Mouse (Mus musculus) heart, embryonic 16.5 days (tissue): ENCODE results near the gene Cul4b. TPM values are rescaled to one million over a fixed set of nuclear protein-coding genes. Genes with fewer than 3 reads are reported as not detected.
"Not testable (repeated sequence)": the region's sequence is repeated elsewhere in the genome, so short reads cannot be mapped to it uniquely, and the experiment has no call there.

Experiments used
- ATAC-seq: fragments of 200-750 bp; cut with Nextera tagmentation; replicated peaks from 2 replicates; pipeline ENCODE4 v1.8.0; 2017; ENCODE audit warnings: moderate number of reproducible peaks; ENCODE audit not compliant: insufficient read depth, low FRiP score; ENCODE audit errors: extremely low read depth
- H3K27ac ChIP-seq: fragments of 300-500 bp; sonication (generic); 2 replicates; pipeline ENCODE4 v1.5.1; 2014; ENCODE audit warnings: mild to moderate bottlenecking, low read length, control low read depth, moderate library complexity
- H3K27me3 ChIP-seq: fragments of 300-500 bp; sonication (generic); 2 replicates; pipeline ENCODE4 v1.6.1; 2014; ENCODE audit warnings: low read length, mixed read lengths; ENCODE audit not compliant: control insufficient read depth, insufficient read depth
- H3K36me3 ChIP-seq: fragments of 300-500 bp; sonication (generic); 2 replicates; pipeline ENCODE4 v1.6.1; 2014; ENCODE audit not compliant: control insufficient read depth, insufficient read depth
- H3K4me1 ChIP-seq: fragments of 300-500 bp; sonication (generic); 2 replicates; pipeline ENCODE4 v1.6.1; 2014; ENCODE audit warnings: low read length, mixed read lengths; ENCODE audit not compliant: control insufficient read depth, insufficient read depth
- H3K4me2 ChIP-seq: fragments of 300-500 bp; sonication (generic); 2 replicates; pipeline ENCODE4 v1.6.1; 2014; ENCODE audit warnings: low read depth, mild to moderate bottlenecking, control low read depth, low read length
- H3K4me3 ChIP-seq: fragments of 300-500 bp; sonication (generic); 2 replicates; pipeline ENCODE4 v1.5.1; 2014; ENCODE audit warnings: mild to moderate bottlenecking, control low read depth, low read length
- H3K9ac ChIP-seq: fragments of 300-500 bp; sonication (generic); 2 replicates; pipeline ENCODE4 v1.6.1; 2014; ENCODE audit warnings: low read length, control low read depth
- H3K9me3 ChIP-seq: fragments of 300-500 bp; sonication (generic); replicated peaks from 2 replicates; pipeline ENCODE4 v1.6.1; 2016; ENCODE audit warnings: low read length; ENCODE audit not compliant: control insufficient read depth
- WGBS: fragments of 180-500 bp; shearing (Covaris S2); extraction: QIAGEN DNeasy Blood & Tissue Kit; methylation state at CpG from one replicate; pipeline ENCODE4 v1.1.7; 2014; 5-methylcytosine and 5-hydroxymethylcytosine counted together
- polyA plus RNA-seq: library from polyadenylated mRNA; unstranded; fragments of >200 nt; fragmentation: Nextera tagmentation; extraction: Ambion mirVana; gene quantifications from 2 replicates; pipeline ENCODE4 v1.2.1, GENCODE M21; 2015

Cul4b gene
- polyA plus RNA-seq, 1 experiment from 2014 or later = 14.0 TPM

DNA sequence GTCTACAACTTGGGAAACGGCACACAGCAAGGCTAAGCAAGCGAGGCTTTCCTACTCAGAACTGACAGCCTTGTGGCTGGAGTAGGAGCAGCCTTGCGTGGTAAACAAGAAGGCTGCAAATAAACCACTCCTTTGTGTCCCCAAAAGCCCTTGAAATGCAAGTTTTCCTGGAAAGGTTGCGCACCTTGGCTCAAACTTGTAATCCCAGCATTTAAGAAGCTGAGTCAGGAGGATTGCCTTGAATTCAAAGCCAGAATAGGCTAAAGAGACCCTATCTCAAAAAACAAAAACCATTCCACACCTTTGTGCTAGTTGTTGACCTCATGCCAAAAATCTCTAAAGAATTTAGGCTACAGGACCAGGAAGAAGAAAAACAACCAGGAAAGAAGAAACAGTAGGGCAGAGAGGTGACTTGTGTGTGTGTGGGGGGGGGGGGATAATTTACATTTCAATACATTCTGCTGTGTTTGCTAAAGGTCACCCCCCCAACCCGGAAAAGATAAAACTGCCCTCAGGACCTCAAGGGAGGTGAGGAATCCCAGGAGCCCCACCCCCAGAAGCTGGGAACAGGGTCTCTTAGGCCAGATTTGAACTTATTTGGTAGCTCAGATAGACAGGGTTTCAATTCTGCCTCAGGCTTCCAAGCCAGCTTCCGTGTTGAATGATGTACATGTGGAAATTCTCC, 9.3 kb downstream of the Cul4b start:
- Histone ChIP-seq H3K27ac (no peak overlapping the region), H3K9me3 (no peaks in the 10 kb centered on the region), H3K4me2 (no peak overlapping the region), H3K36me3 (no peaks in the 10 kb centered on the region), H3K27me3 (no peaks in the 10 kb centered on the region), H3K9ac (no peak overlapping the region), H3K4me1 (no peaks in the 10 kb centered on the region), H3K4me3 (no peak overlapping the region)
- ATAC-seq = no peak
- 63% methylated on average over 6 of the region's 6 CpGs for WGBS

DNA sequence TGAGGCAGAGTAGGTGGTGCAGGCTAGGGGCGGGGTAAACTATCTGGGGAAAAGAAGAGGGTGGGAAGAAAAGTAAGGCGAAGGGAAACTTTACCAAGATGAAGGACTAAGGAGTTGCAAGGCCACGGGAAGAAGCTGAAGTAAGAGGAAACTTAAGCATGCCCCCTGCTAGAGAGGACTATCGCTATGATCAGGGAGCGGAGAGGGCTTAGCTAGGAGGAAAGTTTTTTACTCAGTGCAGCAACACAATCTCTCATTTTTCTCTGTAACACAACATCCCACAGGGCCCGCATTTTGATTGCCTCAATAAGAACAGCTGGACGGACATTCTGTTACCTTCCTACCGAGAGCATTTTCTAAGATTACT, 10.8 kb downstream of the Cul4b start:
- peak overlapping the region; percentile 51 for H3K9ac ChIP-seq
- no peaks in the 10 kb centered on the region for H3K27me3 ChIP-seq
- peak overlapping the region; percentile 53 for H3K4me2 ChIP-seq
- no peaks in the 10 kb centered on the region for H3K9me3 ChIP-seq
- H3K36me3 ChIP-seq = peaks cover 4% of the 10 kb centered on the region; the same call in 1 of the 2 replicates
- no peak for ATAC-seq
- WGBS = 16% methylated on average over 8 of the region's 8 CpGs
- H3K4me1 ChIP-seq = no peaks in the 10 kb centered on the region
- peak overlapping the region; percentile 65 for H3K4me3 ChIP-seq
- peak overlapping the region; percentile 64 for H3K27ac ChIP-seq

DNA sequence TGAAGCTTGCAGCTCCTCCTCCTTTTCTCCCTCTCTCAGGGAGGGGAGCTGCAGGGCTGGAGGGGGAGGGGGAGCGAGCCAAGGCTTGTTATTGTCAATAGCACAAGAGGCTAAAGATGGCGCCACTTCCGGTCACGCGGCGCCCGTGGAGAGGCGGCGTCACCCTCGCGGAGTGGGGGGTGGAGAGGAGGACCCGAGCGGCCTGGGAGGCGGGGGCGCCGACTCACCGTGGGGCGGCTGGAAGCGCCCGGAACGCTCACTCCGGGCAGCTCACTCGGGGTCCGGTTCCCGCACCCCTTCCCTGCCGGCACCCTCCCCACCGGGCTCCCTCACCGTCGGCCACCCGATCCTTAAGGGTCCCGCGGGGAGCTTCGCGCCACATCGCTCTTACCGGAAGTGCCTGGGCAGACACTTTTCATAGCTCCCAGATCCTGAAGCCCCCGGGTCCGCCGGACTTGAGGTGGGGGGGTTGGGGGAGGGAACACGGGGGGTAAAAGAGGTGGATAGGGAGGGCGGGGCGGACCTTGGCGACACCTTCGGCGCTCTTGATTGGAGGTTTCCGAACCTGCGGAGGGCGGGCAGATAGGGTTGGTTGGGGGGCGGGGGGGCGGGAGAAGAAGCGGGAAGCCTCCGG, 11.3 kb downstream of the Cul4b start:
- 15% methylated on average over 42 of the region's 52 CpGs for WGBS
- Histone ChIP-seq H3K9ac (peak overlapping the region; percentile 86), H3K27ac (peak overlapping the region; percentile 97), H3K9me3 (no peaks in the 10 kb centered on the region), H3K4me3 (peak overlapping the region; percentile 65), H3K4me2 (peak overlapping the region; percentile 67), H3K27me3 (no peaks in the 10 kb centered on the region), H3K36me3 (peaks cover 4% of the 10 kb centered on the region; the same call in 1 of the 2 replicates), H3K4me1 (no peaks in the 10 kb centered on the region)
- ATAC-seq = peak; percentile 91

DNA sequence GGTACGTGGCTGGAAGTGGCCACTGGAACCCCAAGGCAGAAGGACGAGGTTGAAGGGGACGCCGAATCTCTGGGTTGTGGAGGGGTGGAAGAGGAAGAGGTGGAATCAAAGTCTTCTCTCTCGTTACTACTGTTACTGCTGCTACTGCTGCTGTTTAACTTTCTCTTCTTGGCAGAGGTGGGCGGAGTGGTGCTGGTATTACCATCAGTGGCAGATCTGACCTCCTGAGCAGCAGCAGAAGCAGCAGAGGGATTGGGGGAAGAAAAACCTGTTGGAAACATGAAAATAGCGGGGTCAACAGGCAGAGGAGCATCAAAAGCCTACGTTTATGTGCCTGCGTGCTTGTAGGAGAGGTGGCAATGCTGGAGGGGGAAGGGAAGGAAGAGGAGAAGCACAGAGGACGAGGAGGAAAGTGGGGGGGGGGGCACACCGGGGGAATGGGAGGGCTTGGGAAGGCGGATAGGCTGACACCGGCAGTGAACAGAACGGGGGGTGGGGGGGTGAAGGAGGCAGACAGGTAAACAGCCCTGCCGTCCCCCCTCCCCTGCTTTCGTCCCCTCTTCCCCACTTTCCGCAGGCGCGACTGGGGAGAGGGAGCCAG, 12.0 kb downstream of the Cul4b start:
- no peaks in the 10 kb centered on the region for H3K27me3 ChIP-seq
- no peak; the same call in 1 of the 2 replicates for ATAC-seq
- peak overlapping the region; percentile 67 for H3K4me2 ChIP-seq
- no peaks in the 10 kb centered on the region for H3K9me3 ChIP-seq
- H3K27ac ChIP-seq = peak overlapping the region; percentile 97
- peak overlapping the region; percentile 65 for H3K4me3 ChIP-seq
- peaks cover 4% of the 10 kb centered on the region; the same call in 1 of the 2 replicates for H3K36me3 ChIP-seq
- no peaks in the 10 kb centered on the region for H3K4me1 ChIP-seq
- peak overlapping the region; percentile 86 for H3K9ac ChIP-seq
- 8% methylated on average over 14 of the region's 19 CpGs for WGBS

DNA sequence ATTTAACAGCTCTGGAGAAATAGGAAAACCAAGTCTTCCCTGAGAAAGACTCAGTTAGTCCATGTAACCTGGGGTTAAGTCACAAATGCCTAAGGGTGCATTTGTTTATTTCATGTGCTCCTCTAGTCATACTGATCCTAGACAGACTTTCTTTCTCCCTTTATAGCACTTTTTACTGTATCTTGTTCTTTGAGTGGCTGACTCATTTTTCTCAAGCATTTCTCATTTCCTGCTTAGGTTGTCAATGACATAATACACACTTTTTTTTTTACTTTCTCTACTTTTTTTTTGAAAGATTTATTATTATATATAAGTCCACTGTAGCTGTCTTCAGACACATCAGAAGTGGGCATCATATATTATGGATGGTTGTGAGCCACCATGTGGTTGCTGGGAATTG, 22.7 kb downstream of the Cul4b start:
- no peaks in the 10 kb centered on the region for H3K36me3 ChIP-seq
- H3K27me3 ChIP-seq = no peaks in the 10 kb centered on the region
- no peaks in the 10 kb centered on the region for H3K4me1 ChIP-seq
- H3K27ac ChIP-seq = no peak overlapping the region
- ATAC-seq = no peak
- H3K9me3 ChIP-seq = no peaks in the 10 kb centered on the region
- no peak overlapping the region for H3K4me2 ChIP-seq
- H3K4me3 ChIP-seq = no peak overlapping the region
- no peak overlapping the region for H3K9ac ChIP-seq

DNA sequence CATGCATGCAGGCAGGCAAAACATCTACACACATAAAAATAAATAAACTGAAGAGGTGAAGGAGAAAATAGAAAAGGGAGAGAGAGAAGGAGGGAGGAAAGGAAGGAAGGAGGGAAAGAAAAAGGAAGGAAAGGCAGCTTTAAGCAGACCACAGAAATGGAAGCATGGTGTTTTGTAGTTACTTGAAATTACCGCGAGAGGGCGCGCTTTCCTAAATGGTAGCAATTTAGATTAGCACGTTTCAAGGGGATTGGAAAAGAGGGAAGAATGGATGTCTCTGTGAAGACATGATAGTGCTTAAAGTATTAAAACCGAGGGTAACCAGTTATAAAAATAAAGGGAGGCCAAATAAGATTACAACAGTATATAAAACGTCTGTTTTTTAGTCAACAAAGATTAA, 61.4 kb downstream of the Cul4b start:
- Histone ChIP-seq H3K36me3 (no peaks in the 10 kb centered on the region), H3K27ac (no peak overlapping the region), H3K4me1 (no peaks in the 10 kb centered on the region), H3K4me3 (no peak overlapping the region), H3K4me2 (no peak overlapping the region), H3K27me3 (no peaks in the 10 kb centered on the region), H3K9ac (no peak overlapping the region), H3K9me3 (no peaks in the 10 kb centered on the region)
- WGBS = under 1% methylated on average over 7 of the region's 7 CpGs
- no peak for ATAC-seq

DNA sequence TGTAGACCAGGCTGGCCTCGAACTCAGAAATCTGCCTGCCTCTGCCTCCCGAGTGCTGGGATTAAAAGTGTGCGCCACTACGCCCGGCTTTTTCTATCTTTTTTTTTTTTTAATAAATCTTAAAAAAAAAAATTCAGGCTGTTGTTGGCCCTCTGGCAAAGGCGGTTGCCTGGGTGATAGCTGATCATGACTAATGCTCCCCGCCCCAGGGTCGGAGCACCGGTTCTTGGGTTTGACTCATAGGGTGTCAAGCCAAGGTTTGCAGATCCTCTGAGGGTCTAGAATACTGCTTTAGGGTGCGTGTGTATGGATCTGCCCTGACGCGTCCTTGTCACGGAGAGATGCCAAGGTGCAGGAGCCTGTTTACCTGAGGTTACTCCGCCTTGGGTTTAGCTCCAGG, 71.2 kb downstream of the Cul4b start:
- Histone ChIP-seq H3K27me3 (no peaks in the 10 kb centered on the region), H3K27ac (no peak overlapping the region), H3K4me1 (no peaks in the 10 kb centered on the region), H3K9me3 (no peaks in the 10 kb centered on the region), H3K9ac (no peak overlapping the region), H3K4me3 (no peak overlapping the region), H3K4me2 (no peak overlapping the region), H3K36me3 (no peaks in the 10 kb centered on the region)
- ATAC-seq = no peak
- 83% methylated on average over 13 of the region's 14 CpGs for WGBS

DNA sequence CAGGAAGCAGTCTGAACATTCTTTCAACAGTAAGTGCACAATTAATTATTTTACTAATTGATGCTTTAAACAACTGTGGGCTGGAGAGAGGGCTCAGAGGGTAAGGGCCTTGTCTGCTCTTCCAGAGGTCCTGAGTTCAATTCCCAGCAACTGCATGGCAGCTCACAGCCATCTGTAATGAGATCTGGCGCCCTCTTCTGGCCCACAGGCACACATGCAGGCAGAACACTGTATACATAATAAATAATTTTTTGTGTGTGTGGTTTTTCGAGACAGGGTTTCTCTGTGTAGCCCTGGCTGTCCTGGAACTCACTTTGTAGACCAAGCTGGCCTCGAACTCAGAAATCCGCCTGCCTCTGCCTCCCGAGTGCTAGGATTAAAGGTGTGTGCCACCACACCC, 73.8 kb downstream of the Cul4b start:
- whole genome bisulfite sequencing = 68% methylated on average over 5 of the region's 5 CpGs
- not testable (repeated sequence) for H3K4me2 ChIP-seq, H3K27ac ChIP-seq, H3K4me1 ChIP-seq, H3K27me3 ChIP-seq, ATAC-seq, H3K4me3 ChIP-seq, H3K36me3 ChIP-seq, H3K9ac ChIP-seq, H3K9me3 ChIP-seq

DNA sequence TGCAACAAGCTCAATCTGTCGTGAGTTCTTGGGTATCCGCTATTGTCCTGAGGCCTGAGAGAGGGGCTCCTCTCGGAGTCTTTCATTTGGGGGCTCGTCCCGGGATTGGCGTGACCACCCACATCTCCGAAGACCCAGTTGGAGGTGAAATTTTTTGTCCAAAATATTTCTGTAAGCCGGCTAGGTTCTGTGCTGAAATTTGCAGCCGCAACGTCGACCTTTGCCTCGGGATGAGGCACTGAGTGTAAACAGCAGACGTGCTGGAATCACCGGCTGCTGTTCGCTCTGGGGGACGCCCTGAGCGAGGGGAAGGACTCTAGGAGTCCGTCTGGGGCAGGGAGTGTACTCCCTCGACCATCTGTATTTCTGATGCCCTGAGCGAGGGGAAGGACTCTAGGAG, 90.5 kb downstream of the Cul4b start:
- H3K36me3 ChIP-seq, H3K9ac ChIP-seq, H3K4me1 ChIP-seq, H3K9me3 ChIP-seq, ATAC-seq, H3K4me3 ChIP-seq, H3K27ac ChIP-seq, H3K27me3 ChIP-seq: not testable (repeated sequence)
- 34% methylated on average over 20 of the region's 20 CpGs for WGBS
- H3K4me2 ChIP-seq = peak overlapping the region; percentile 23; the same call in 1 of the 2 replicates
